Mouse (Mus musculus): ENCODE data around the gene Gjd2.

- no peak for TF ChIP-seq GATA1 (IDR thresholded peaks at IDR 0.05; ENCODE audit: borderline replicate concordance, low read length)
- TF ChIP-seq FLI1 (IDR thresholded peaks at IDR 0.05; ENCODE audit: low read length) = no peak
Observed at GRCm38 (mm10) chr2:114058226-114058796, 44.9 kb upstream of the Gjd2 start.

Measured in megakaryocyte, embryonic 14.5 days (primary cell).